Mouse (Mus musculus) mouse trophoblast stem cell (cell line): ENCODE data around the gene Gm136.

ENCODE experiments used
- in situ Hi-C, 2 experiments: fragments of 300-500 bp; cut with MseI, MboI; formaldehyde crosslinking; loops; 2 replicates in 1 of 2; 3 replicates in 1 of 2; pipeline ENCODE4 v1.15.1; 2025

The Gm136 gene

GRCm38 (mm10) chr4:34715062-34715461 lies 41.0 kb downstream of the Gm136 start:
- in situ Hi-C loops: no loop called here

- in situ Hi-C loops: no loop called here
Observed at GRCm38 (mm10) chr4:34708127-34708526, 47.9 kb downstream of the Gm136 start.

GRCm38 (mm10) chr4:34707248-34707647 lies 48.8 kb downstream of the Gm136 start:
- in situ Hi-C loops: no loop called here

GRCm38 (mm10) chr4:34703029-34703428 lies 53.0 kb downstream of the Gm136 start:
- in situ Hi-C loops: no loop called here

GRCm38 (mm10) chr4:34702231-34702630 lies 53.8 kb downstream of the Gm136 start:
- in situ Hi-C loops: no loop called here

DNA sequence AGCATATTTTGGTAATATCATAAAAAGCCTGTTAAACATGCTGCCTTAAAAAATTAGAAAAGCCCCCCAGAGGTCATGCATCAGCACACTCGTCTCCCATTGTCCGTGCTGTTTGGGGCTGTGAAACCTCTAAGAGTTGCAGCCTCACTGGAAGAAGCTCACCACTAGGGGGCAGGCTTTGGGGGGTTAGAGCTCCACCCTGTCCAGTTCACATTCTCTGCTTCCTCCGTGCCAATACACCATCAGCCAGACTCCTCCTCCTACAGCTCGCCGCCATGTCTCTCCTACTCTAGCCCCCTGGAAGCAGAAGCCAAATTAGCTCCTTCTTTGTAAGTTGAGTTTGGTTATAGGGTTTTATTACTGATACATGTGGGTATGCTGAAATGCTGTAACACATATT lies 54.5 kb downstream of the Gm136 start:
- in situ Hi-C loops: no loop called here
